Mouse (Mus musculus) forebrain, embryonic 16.5 days (tissue): ENCODE results near the gene Ctsc. TPM values are rescaled to one million over a fixed set of nuclear protein-coding genes. Genes with fewer than 3 reads are reported as not detected.
A peak's percentile ranks its signal among the peaks of the same experiment; 100 is the strongest.
"Not testable (repeated sequence)": the region's sequence is repeated elsewhere in the genome, so short reads cannot be mapped to it uniquely, and the experiment has no call there.

Experiments
- ATAC-seq: fragments of 200-750 bp; cut with Nextera tagmentation; 2 replicates; pipeline ENCODE4 v1.8.0; 2017; ENCODE audit warnings: mild to moderate bottlenecking, moderate library complexity
- H3K27ac ChIP-seq: fragments of 300-500 bp; sonication (generic); 2 replicates; pipeline ENCODE4 v1.5.1; 2014; ENCODE audit warnings: low read length, control low read depth
- H3K27me3 ChIP-seq: fragments of 300-500 bp; sonication (generic); replicated peaks from 2 replicates; pipeline ENCODE4 v1.6.1; 2014; ENCODE audit warnings: low read length; ENCODE audit not compliant: control insufficient read depth, insufficient read depth
- H3K36me3 ChIP-seq: fragments of 300-500 bp; sonication (generic); 2 replicates; pipeline ENCODE4 v1.6.1; 2014; ENCODE audit not compliant: control insufficient read depth, insufficient read depth
- H3K4me1 ChIP-seq: fragments of 300-500 bp; sonication (generic); replicated peaks from 2 replicates; pipeline ENCODE4 v1.6.1; 2014; ENCODE audit warnings: low read length; ENCODE audit not compliant: control insufficient read depth, insufficient read depth
- H3K4me2 ChIP-seq: fragments of 300-500 bp; sonication (generic); 2 replicates; pipeline ENCODE4 v1.6.1; 2014; ENCODE audit warnings: mild to moderate bottlenecking, low read length, control low read depth
- H3K4me3 ChIP-seq: fragments of 300-500 bp; sonication (generic); replicated peaks from 2 replicates; pipeline ENCODE4 v1.5.1; 2014; ENCODE audit warnings: mild to moderate bottlenecking, low read length, control low read depth
- H3K9ac ChIP-seq: fragments of 300-500 bp; sonication (generic); replicated peaks from 2 replicates; pipeline ENCODE4 v1.6.1; 2014; ENCODE audit warnings: low read depth, low read length, control low read depth
- H3K9me3 ChIP-seq: fragments of 300-500 bp; sonication (generic); 2 replicates; pipeline ENCODE4 v1.6.1; 2016; ENCODE audit warnings: low read length; ENCODE audit not compliant: control insufficient read depth
- whole genome bisulfite sequencing: fragments of 180-500 bp; shearing (Covaris S2); extraction: QIAGEN DNeasy Blood & Tissue Kit; methylation state at CpG from one replicate; pipeline ENCODE4 v1.1.7; 2014; 5-methylcytosine and 5-hydroxymethylcytosine counted together
- polyA plus RNA-seq: library from polyadenylated mRNA; unstranded; fragments of >200 nt; fragmentation: Nextera tagmentation; extraction: Ambion mirVana; gene quantifications from 2 replicates; pipeline ENCODE4 v1.2.1, GENCODE M21; 2015

Ctsc gene
- polyA plus RNA-seq, result 8.8 and 10.5 TPM in 2 replicates

GRCm38 (mm10) chr7:88277858-88278627 is at the start of gene Ctsc:
Ctsc (plus strand) TSS chr7:88278085.
- H3K36me3 ChIP-seq, result no peaks in the 10 kb centered on the region
- peak within 1 kb of the TSS; percentile 50 for H3K4me3 ChIP-seq
- 2% methylated on average over 34 of the region's 34 CpGs for WGBS
- peak; percentile 89 for ATAC-seq
- H3K4me2 ChIP-seq, result peak within 1 kb of the TSS; percentile 95
- H3K4me1 ChIP-seq, result peaks cover 8% of the 10 kb centered on the region
- no peak within 1 kb of the TSS for H3K27ac ChIP-seq
- peak within 1 kb of the TSS; percentile 55 for H3K9ac ChIP-seq
- no peaks in the 10 kb centered on the region for H3K27me3 ChIP-seq
- no peaks in the 10 kb centered on the region for H3K9me3 ChIP-seq

- ATAC-seq, result no peak
- H3K27ac ChIP-seq, result no peak overlapping the region
- no peaks in the 10 kb centered on the region for H3K9me3 ChIP-seq
- H3K4me2 ChIP-seq, result no peak overlapping the region
- H3K9ac ChIP-seq, result no peak overlapping the region
- no peaks in the 10 kb centered on the region for H3K36me3 ChIP-seq
- WGBS, result 75% methylated on average over 2 of the region's 2 CpGs
- no peaks in the 10 kb centered on the region for H3K27me3 ChIP-seq
- no peak overlapping the region for H3K4me3 ChIP-seq
- H3K4me1 ChIP-seq, result no peaks in the 10 kb centered on the region
Observed at GRCm38 (mm10) chr7:88229051-88229450, 48.8 kb upstream of the Ctsc start.

- 94% methylated on average over 4 of the region's 4 CpGs for WGBS
Observed at GRCm38 (mm10) chr7:88230121-88230520, 47.8 kb upstream of the Ctsc start.

GRCm38 (mm10) chr7:88230756-88231522 is 46.9 kb upstream of the Ctsc start:
- Histone ChIP-seq H3K27ac (no peak overlapping the region), H3K4me1 (no peaks in the 10 kb centered on the region), H3K4me2 (no peak overlapping the region), H3K27me3 (no peaks in the 10 kb centered on the region), H3K9ac (no peak overlapping the region), H3K4me3 (no peak overlapping the region), H3K36me3 (no peaks in the 10 kb centered on the region), H3K9me3 (no peaks in the 10 kb centered on the region)
- no peak for ATAC-seq
- WGBS, result 92% methylated on average over 7 of the region's 7 CpGs

More at GRCm38 (mm10) chr7:88230121-88230520, 47.8 kb upstream of the Ctsc start:
- no peaks in the 10 kb centered on the region for H3K36me3 ChIP-seq
- H3K4me1 ChIP-seq, result no peaks in the 10 kb centered on the region
- no peaks in the 10 kb centered on the region for H3K9me3 ChIP-seq
- H3K4me3 ChIP-seq, result no peak overlapping the region
- no peak for ATAC-seq
- H3K27ac ChIP-seq, result no peak overlapping the region
- H3K4me2 ChIP-seq, result no peak overlapping the region
- H3K9ac ChIP-seq, result no peak overlapping the region
- no peaks in the 10 kb centered on the region for H3K27me3 ChIP-seq

- ATAC-seq, result no peak
- Histone ChIP-seq H3K4me1 (no peaks in the 10 kb centered on the region), H3K9me3 (no peaks in the 10 kb centered on the region), H3K9ac (no peak overlapping the region), H3K27ac (no peak overlapping the region), H3K27me3 (no peaks in the 10 kb centered on the region), H3K4me2 (no peak overlapping the region), H3K36me3 (no peaks in the 10 kb centered on the region), H3K4me3 (no peak overlapping the region)
- WGBS, result 87% methylated on average over 3 of the region's 3 CpGs
Observed at GRCm38 (mm10) chr7:88243059-88243458, 34.8 kb upstream of the Ctsc start.

GRCm38 (mm10) chr7:88244462-88244861 is 33.4 kb upstream of the Ctsc start:
- Histone ChIP-seq H3K9me3 (no peaks in the 10 kb centered on the region), H3K36me3 (no peaks in the 10 kb centered on the region), H3K4me1 (no peaks in the 10 kb centered on the region), H3K4me2 (no peak overlapping the region), H3K9ac (no peak overlapping the region), H3K27ac (no peak overlapping the region), H3K4me3 (no peak overlapping the region), H3K27me3 (no peaks in the 10 kb centered on the region)
- no peak for ATAC-seq

GRCm38 (mm10) chr7:88250380-88250779 is 27.5 kb upstream of the Ctsc start:
- H3K9me3 ChIP-seq, H3K27me3 ChIP-seq, ATAC-seq, H3K4me1 ChIP-seq, H3K27ac ChIP-seq, H3K4me2 ChIP-seq, H3K36me3 ChIP-seq, H3K9ac ChIP-seq, H3K4me3 ChIP-seq: not testable (repeated sequence)
- 96% methylated on average over 2 of the region's 2 CpGs for WGBS

- Histone ChIP-seq H3K27me3 (no peaks in the 10 kb centered on the region), H3K4me1 (no peaks in the 10 kb centered on the region), H3K36me3 (no peaks in the 10 kb centered on the region), H3K27ac (no peak overlapping the region), H3K4me3 (no peak overlapping the region), H3K9ac (no peak overlapping the region), H3K4me2 (no peak overlapping the region), H3K9me3 (no peaks in the 10 kb centered on the region)
- no peak for ATAC-seq
- 50% methylated on average over 1 of the region's 1 CpGs for WGBS
Observed at GRCm38 (mm10) chr7:88251535-88251934, 26.4 kb upstream of the Ctsc start.

GRCm38 (mm10) chr7:88252129-88252528 is 25.8 kb upstream of the Ctsc start:
- Histone ChIP-seq H3K27me3 (no peaks in the 10 kb centered on the region), H3K4me3 (no peak overlapping the region), H3K9ac (no peak overlapping the region), H3K27ac (no peak overlapping the region), H3K36me3 (no peaks in the 10 kb centered on the region), H3K9me3 (no peaks in the 10 kb centered on the region), H3K4me2 (no peak overlapping the region), H3K4me1 (no peaks in the 10 kb centered on the region)
- ATAC-seq, result no peak
